Mouse (Mus musculus) small intestine, adult 2 months (tissue): ENCODE results near the gene Lgalsl. TPM values are rescaled to one million over a fixed set of nuclear protein-coding genes. Genes with fewer than 3 reads are reported as not detected.

Experiments used
- H3K27ac ChIP-seq: fragments of 200-500 bp; 2 replicates; pipeline ENCODE4 v1.5.1; 2012; ENCODE audit warnings: low read depth, low read length, control low read depth, inconsistent platforms; ENCODE audit not compliant: insufficient read depth
- H3K27me3 ChIP-seq: fragments of 200-500 bp; 2 replicates; pipeline ENCODE4 v1.6.1; 2012; ENCODE audit warnings: mild to moderate bottlenecking, moderate library complexity, low read length, inconsistent platforms; ENCODE audit not compliant: control insufficient read depth, insufficient read depth
- H3K36me3 ChIP-seq: fragments of 200-500 bp; 2 replicates; pipeline ENCODE4 v1.6.1; 2012; ENCODE audit warnings: mild to moderate bottlenecking, low read length, control low read depth, inconsistent platforms; ENCODE audit not compliant: control insufficient read depth, insufficient read depth
- H3K4me1 ChIP-seq: fragments of 200-500 bp; 2 replicates; pipeline ENCODE4 v1.6.1; 2012; ENCODE audit warnings: low read length, inconsistent platforms, mixed read lengths; ENCODE audit not compliant: control insufficient read depth, insufficient read depth, insufficient read length
- H3K4me3 ChIP-seq: fragments of 200-500 bp; 2 replicates; pipeline ENCODE4 v1.5.1; 2012; ENCODE audit warnings: low read depth, mild to moderate bottlenecking, control low read depth, inconsistent platforms, low read length, moderate library complexity
- CTCF ChIP-seq: fragments of 200-500 bp; IDR thresholded peaks from 2 replicates; pipeline ENCODE4 v1.5.1; 2012; ENCODE audit warnings: low read depth, mild to moderate bottlenecking, control low read depth, inconsistent platforms, low read length, moderate library complexity, mixed read lengths; ENCODE audit not compliant: insufficient replicate concordance, insufficient read length; ENCODE audit errors: extremely low read depth
- POLR2A ChIP-seq: fragments of 200-500 bp; IDR thresholded peaks from 2 replicates; pipeline ENCODE4 v1.6.1; 2012; ENCODE audit warnings: low read depth, mild to moderate bottlenecking, control low read depth, inconsistent platforms, low read length, moderate library complexity
- WGBS: fragments of 180-500 bp; shearing (Covaris S2); methylation state at CpG from one replicate; pipeline ENCODE4 v1.1.7; 2018; 5-methylcytosine and 5-hydroxymethylcytosine counted together
- polyA plus RNA-seq: library from polyadenylated mRNA; depleted of rRNA; stranded (reverse); fragments of >200 nt; gene quantifications from 2 replicates; pipeline ENCODE4 v1.2.3, GENCODE M21; 2012

The Lgalsl gene
- polyA plus RNA-seq, 1 experiment, result 4.5 TPM

- Histone ChIP-seq H3K36me3 (no peaks in the 10 kb centered on the region), H3K27ac (no peak overlapping the region), H3K27me3 (no peaks in the 10 kb centered on the region), H3K4me1 (peaks cover 3% of the 10 kb centered on the region; the same call in 1 of the 2 replicates), H3K4me3 (no peak overlapping the region)
- WGBS, result 70% methylated on average over 3 of the region's 3 CpGs
- TF ChIP-seq POLR2A (no peak), CTCF (no peak)
These were observed 34.6 kb upstream of the Lgalsl start for GRCm38 (mm10) chr11:20865450-20865849.

GRCm38 (mm10) chr11:20864647-20865046 is 33.8 kb upstream of the Lgalsl start:
- Histone ChIP-seq H3K27ac (no peak overlapping the region), H3K27me3 (no peaks in the 10 kb centered on the region), H3K36me3 (no peaks in the 10 kb centered on the region), H3K4me3 (no peak overlapping the region), H3K4me1 (peaks cover 4% of the 10 kb centered on the region)
- WGBS, result 67% methylated on average over 6 of the region's 6 CpGs
- TF ChIP-seq CTCF, result no peak
- no peak for TF ChIP-seq POLR2A

GRCm38 (mm10) chr11:20862101-20862500 is 31.2 kb upstream of the Lgalsl start:
- TF ChIP-seq POLR2A (no peak), CTCF (no peak)
- no peak overlapping the region for H3K27ac ChIP-seq
- H3K4me1 ChIP-seq, result peaks cover 10% of the 10 kb centered on the region
- no peaks in the 10 kb centered on the region for H3K36me3 ChIP-seq
- no peaks in the 10 kb centered on the region for H3K27me3 ChIP-seq
- WGBS, result 90% methylated on average over 5 of the region's 5 CpGs
- no peak overlapping the region for H3K4me3 ChIP-seq

GRCm38 (mm10) chr11:20860351-20860750 is 29.5 kb upstream of the Lgalsl start:
- Histone ChIP-seq H3K36me3 (no peaks in the 10 kb centered on the region), H3K4me3 (no peak overlapping the region), H3K27me3 (no peaks in the 10 kb centered on the region), H3K27ac (no peak overlapping the region), H3K4me1 (peaks cover 16% of the 10 kb centered on the region)
- 90% methylated on average over 3 of the region's 3 CpGs for WGBS
- TF ChIP-seq POLR2A (no peak), CTCF (no peak)

- 22% methylated on average over 6 of the region's 6 CpGs for WGBS
- Histone ChIP-seq H3K27me3 (no peaks in the 10 kb centered on the region), H3K27ac (peak overlapping the region; percentile 40), H3K4me3 (peak overlapping the region; percentile 19; the same call in 1 of the 2 replicates), H3K36me3 (no peaks in the 10 kb centered on the region), H3K4me1 (peaks cover 14% of the 10 kb centered on the region)
- no peak for TF ChIP-seq POLR2A
- no peak for TF ChIP-seq CTCF
These were observed 29.0 kb upstream of the Lgalsl start for GRCm38 (mm10) chr11:20859858-20860257.

- no peaks in the 10 kb centered on the region for H3K27me3 ChIP-seq
- H3K4me3 ChIP-seq, result 0 out of 2 replicates have a peak overlapping the region, but pooled peaks have one; percentile 22
These were observed 28.2 kb upstream of the Lgalsl start for GRCm38 (mm10) chr11:20858921-20859668.

GRCm38 (mm10) chr11:20857921-20858320 is 27.1 kb upstream of the Lgalsl start:
- Histone ChIP-seq H3K27me3 (no peaks in the 10 kb centered on the region), H3K36me3 (no peaks in the 10 kb centered on the region), H3K27ac (no peak overlapping the region), H3K4me3 (no peak overlapping the region), H3K4me1 (peaks cover 14% of the 10 kb centered on the region)
- no peak for TF ChIP-seq CTCF
- no peak for TF ChIP-seq POLR2A
- 90% methylated on average over 4 of the region's 4 CpGs for WGBS

More at GRCm38 (mm10) chr11:20858921-20859668, 28.2 kb upstream of the Lgalsl start:
- peak overlapping the region; percentile 61 for H3K27ac ChIP-seq
- TF ChIP-seq POLR2A, result 0 out of 2 replicates have a peak, but pooled peaks have one; percentile 26
- TF ChIP-seq CTCF, result no peak
- WGBS, result 6% methylated on average over 9 of the region's 9 CpGs
- H3K36me3 ChIP-seq, result no peaks in the 10 kb centered on the region
- H3K4me1 ChIP-seq, result peaks cover 14% of the 10 kb centered on the region
